Mouse (Mus musculus): ENCODE data around the gene Folr1.

The Folr1 gene

DNA sequence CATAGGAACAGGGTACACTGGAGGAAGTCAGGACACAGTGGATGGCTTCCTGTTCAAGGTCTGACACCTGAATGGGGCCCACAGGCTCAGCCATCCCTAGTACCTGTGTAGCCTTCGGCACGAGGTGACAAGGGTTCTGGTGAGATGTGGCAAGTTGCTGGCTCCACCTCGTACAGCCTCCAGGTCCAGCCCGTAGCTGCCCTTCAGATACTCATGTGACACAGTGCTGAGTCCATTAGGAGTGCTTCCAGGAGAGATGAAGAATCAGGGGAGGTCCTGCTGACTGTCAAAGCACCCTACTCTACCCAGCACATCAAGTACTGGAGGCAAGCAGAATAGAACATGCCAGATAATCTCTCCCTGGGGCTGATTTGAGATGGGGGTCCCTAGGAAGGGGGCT lies 38.2 kb downstream of the Folr1 start:
- DNase-seq (ENCODE audit: low spot score) = no peak

DNA sequence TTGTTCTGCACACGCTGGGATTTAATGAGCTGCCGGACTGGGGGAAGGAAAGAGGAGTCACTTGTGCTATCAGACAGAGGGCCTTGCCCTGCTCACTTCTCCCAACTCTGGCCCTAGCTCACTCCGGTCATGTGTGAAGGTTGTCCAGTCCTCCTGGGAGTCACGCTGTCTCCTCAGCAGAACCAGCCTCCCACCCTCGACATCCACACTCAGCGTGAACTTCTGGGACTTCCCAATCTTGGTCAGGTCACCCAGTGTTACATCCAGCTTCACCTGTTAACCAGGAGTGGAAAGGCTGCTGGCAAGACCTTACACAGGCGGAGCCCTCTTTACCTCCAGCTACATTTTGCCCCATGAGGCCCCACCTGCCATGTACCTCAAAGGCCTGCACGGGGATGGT lies 39.2 kb downstream of the Folr1 start:
- DNase-seq (ENCODE audit: low spot score) = no peak

DNA sequence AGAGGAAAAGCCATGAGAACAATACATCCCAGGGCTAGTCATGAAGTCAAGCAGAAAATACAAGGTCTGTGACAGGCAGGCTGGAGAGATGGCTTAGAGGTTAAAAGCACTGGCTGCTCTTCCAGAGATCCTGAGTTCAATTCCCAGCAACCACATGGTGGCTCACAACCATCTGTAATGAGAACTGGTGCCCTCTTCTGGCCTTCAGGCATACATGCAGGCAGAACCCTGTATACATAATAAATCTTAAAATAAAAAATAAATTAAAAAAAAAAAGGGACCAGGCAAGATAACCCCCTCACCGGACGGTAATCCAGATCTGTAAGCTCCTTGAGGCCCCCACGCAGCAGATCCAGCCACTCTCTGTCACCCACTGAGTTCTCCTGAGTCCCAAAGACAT lies 40.2 kb downstream of the Folr1 start:
- no peak for DNase-seq (ENCODE audit: low spot score)

DNA sequence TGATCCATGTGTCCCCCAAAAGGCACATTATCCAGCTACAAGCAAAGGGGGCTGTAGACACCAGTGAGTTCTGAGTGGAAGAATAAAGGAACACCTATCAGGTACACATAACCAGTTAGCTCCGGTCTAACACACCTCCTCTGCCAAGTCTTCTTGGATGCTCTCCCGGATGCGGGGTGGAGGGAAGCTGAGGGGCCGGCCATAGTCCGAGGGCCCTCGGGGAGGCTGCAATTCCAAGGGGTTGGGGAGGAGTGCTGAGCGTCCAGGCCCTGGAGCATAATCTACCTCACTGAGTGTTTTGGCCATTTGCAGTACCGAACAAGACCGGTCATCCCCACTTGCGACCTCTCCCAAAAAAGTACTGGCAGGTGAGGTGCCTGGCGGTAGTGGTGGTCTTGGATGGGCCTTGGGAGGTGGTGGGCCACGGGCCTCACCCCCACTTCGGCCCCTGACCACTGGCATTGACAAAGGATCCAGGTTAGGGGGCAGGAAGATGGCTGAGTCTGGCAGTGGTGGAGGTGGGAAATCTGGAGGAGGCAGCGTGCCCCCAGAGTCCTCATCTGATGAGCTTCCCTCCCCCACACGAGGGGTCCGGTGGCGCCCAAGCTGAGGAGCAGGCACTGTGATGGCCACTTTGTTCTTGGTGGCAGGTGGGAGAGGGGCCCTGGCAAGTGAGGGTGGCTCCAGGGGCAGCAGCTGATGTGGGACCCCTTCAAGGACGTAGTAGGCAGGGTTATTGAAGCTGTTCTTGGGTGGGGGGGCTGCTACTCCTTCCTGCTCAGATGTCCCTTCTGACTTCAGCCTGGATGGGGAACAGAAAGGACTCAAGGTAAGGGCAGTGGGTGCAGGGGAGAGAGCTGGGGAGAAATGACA lies 46.6 kb downstream of the Folr1 start:
- no peak for DNase-seq (ENCODE audit: low spot score)

DNA sequence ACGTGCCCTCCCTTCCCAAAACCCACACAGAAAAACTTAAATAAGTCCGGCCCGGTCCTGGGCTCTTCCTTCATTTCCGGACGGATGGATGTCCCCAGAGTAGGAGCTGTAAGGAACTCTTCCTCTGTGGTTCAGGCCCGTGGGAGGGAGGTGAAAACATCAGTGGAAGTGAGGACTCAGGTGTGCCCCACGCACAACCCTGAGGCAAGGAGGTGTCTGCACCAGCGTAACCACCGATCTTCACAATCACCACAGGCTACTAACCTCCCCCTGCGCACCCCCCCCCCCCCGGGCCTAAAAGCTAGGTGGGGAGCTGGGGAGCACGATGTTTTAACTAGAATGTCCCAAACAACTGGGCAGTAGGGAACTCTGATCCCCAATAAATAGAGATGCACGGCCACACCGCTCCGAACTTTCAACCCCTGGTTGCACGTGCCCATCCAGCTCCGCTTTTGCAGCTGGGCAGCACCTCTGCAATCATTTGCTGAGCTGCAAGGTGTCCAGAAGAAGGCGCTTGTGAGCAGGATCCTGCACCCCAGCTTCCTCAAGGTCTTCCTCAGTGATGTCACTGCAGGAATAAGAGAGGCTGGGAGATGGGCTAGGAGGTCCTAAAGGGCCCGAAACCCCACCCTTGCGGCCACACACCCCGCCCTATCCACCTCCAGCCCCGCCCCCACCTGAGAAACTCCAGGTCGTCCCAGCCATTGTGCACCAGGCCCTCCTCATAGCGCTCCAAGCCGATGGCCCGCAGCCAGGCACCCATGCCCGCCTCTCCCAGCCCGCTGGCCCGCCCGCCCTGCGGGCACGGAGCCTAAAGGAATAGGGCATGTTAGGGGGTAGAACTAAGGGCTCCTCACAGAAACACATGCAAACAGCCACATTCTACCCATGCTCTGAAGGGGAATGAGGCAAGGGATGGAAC lies 47.5 kb downstream of the Folr1 start:
- DNase-seq (ENCODE audit: low spot score) = peak; percentile 42

DNA sequence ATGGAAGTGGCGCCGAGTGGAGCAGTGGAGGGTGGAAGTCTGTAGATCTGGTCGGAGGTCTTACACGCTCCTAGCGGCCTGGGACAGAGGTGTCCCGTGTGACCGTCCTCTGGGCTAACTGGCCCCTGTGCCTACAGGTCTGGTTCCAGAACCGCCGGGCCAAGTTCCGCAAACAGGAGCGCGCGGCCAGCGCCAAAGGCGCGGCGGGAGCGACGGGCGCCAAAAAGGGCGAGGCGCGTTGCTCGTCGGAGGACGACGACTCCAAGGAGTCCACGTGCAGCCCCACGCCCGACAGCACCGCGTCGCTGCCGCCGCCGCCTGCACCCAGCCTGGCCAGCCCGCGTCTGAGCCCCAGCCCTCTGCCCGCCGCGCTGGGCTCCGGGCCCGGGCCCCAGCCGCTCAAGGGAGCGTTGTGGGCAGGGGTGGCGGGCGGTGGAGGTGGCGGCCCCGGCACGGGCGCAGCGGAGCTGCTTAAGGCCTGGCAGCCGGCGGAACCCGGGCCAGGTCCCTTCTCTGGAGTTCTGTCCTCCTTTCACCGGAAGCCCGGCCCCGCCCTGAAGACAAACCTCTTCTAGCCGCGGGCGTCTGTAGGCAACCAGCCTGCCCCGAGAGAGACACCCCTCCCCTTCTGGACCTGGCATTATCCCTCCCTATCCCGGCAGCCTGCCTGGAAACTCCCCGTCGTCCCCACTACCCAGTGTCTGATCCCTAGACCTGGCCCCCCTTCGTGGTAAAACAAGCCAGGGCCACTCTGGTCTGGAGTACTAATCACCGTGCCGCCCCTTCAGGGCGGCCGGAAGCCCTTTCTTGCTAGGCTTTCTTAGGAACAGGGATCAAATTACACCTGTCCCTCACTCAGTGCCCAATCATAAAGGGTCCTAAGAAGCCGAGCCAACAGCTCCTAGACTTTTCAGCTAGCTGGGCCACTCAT lies 48.8 kb downstream of the Folr1 start:
- DNase-seq (ENCODE audit: low spot score) = peak; percentile 32

DNA sequence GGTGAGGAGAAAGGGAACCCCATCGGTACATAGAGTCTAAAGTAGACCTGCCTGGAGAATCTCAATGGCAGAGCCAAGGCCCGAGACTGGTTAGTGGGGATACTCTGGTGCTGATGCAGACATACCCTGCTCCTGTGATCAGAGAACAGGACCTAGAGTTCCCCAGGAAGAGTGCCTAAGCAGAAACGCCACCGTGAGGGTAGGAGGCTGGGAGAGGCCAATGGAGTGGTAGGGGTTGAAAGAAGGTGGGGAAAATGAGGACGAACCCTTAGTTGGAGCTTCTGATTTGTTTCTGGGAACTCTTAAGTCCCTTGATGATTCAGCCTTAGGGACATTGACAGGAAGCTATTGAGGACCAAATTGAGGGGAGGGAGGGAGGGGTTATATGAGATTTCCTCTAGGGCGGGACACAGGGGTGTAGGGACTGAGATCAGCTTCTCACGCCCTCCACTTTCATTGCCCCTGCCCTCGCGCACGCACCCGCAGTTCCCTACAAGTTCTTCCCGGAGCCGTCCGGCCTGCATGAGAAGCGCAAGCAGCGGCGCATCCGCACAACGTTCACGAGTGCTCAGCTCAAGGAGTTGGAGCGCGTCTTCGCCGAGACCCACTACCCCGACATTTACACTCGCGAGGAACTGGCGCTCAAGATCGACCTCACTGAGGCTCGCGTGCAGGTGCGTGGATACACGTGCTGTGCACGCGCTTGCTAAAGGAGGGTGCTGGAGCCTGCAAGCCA lies 50.1 kb downstream of the Folr1 start:
- no peak for DNase-seq (ENCODE audit: low spot score)

DNA sequence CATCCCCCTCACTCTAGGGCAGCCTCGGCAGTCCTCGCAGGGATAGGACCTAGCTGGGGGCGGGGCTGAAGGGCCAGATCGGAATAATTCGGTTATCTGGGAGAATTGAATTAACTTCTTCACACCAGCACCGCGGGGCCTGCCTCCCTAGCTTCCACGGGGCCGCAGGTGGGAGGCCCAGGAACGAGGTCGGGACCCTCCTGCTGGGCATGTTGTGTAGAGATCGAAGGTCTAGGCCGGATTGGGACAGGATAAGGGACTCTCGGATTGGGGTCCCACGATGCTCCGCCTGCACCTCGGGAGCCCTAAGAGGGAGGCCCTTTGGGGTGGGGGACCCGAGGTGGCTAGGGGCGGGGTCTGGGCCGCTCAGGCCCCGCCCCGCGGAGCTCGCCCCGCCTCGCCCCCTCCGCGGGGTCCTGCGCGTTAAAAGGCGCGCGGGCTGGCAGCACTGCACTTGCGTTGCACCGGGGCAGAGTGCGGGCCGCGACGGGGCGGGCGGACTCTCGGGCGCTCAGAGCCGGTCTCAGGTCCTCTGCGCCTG lies 52.7 kb downstream of the Folr1 start, which contains the start of gene Phox2a:
Gene Phox2a, plus strand, starts transcription at position 453 of the 541 bp plus-strand sequence.
- no peak for DNase-seq (ENCODE audit: low spot score)
